Mouse (Mus musculus) urinary bladder, postnatal 4 days (tissue): Measurements from ENCODE around the gene Eng.

Experiments used
- DNase-seq, 2 experiments: peaks; one replicate each; pipeline ENCODE4 v3.0.0; 2021 to 2022; ENCODE audit warnings: low spot score in 2 of 2

The Eng gene

DNA sequence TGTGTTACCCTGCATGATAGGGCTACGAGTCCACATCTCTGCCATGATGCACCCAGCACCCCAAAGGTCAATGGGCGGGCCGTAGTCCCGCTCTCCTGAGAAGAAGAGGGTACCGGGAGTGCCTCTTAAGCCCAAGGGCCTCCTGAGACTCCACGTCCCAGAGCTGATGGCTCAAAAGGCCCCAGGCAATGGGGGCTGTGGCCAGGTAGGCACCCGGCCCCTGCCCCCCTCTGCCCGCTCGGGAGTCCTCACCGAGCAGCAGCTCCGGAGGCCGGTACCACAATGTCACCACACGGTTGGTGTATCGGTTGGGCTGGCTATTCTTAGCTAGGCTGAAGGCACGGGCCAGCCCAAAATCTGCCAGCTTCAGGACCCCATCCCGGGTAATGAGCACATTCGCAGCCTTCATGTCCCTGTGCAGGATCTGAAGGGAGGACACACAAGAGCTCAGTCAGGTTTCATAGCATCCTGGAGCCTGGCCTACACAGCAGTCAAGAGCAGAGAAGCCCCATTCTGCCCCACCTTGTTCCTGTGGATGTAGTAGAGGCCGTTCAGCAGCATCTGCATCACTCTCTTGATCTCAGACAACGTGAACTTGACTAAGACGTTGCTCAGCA lies 63.2 kb downstream of the Eng start:
- no peak for DNase-seq

DNA sequence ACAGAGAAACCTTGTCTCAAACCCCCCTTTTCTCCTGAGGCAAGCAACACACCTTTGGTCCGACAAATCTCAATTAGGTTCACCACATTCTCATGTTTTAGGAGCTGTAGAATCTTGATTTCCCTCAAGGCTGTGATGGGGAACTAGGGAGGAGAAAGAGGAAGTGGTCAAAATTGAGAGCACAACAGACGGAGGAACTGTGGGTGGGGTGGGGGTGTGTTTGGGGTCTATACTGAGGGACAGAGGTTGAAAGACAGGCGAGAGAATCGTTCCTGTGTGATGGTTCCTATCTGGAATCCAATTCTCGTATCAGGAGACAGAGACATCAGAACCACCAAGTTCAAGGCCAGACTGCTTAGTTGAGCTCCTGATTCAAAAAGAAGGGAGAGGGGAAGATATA lies 64.0 kb downstream of the Eng start:
- DNase-seq, result no peak

DNA sequence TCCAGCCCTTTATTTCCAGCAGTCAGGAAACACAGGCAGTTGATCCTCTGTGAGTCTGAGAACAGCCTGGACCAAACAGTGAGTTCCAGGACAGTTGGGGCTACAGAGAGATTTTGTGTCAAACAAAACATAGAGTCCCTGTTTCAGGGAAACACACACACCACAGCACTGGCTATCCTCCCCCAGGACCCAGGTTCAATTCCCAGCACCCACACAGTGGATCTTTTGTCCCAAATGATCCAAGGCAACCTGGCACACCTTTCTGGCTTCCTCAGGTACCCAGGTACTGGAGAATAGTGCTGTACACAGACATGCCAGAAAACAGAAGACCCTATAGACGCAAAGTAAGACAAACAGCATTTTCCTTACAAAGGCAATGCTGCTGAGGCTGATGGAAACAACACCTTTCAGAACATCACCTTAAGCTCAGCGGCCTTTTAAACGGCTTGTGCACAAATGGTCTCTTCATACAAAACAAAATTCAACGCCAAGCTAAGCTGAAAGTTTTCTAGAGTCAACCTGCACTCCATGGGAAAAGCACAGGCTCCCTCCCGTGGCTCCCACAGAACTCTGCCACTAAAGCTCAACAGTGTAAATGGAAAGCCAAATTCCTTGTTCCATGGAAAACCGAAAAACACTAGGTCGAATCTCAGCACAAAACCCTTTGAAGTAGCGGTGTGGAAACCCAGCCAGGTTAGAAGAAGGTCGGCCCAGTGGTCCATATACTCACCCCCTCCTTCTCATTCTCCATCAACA lies 65.1 kb downstream of the Eng start:
- no peak for DNase-seq

DNA sequence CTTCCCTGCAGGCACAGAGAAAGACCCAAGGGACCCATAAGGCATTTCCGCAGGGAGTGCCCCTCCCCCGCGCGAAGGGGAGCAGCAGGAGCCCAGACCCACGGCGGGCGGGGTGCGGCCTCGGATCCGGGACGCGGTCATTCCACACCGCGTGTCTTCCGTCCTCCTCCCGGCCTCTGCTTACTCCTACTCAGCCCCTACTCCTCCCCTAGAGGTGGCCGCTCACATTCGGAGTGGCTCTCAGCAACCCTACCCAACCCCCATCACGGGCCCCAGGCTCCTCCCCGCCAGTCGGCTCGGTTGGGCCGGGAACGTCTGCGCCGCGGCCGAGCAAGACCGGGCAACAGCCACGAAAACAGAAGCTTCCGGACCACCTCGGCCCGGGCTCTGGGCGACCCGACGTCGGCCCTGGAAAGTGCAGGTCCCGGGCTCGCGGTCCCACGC lies 65.7 kb downstream of the Eng start:
- peak; percentile 74 to 77 for DNase-seq

DNA sequence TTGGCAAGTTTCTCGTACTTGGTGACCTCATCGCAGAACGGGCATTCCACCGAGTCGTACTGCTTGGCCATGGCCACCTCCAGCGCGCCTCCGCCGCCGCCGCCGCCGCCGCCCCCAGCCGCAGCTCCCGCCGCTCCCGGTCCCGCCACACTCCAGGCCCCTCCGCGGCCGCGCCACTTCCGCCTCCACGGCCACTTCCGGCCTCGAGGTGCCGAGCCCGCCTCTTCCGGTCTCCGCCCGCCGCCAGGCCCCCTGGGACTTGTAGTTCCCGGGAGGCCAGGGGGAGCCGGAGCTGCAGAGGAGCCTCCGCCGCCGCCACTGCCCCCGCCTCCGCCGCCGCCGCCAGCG lies 66.2 kb downstream of the Eng start:
- peak; percentile 95 for DNase-seq

DNA sequence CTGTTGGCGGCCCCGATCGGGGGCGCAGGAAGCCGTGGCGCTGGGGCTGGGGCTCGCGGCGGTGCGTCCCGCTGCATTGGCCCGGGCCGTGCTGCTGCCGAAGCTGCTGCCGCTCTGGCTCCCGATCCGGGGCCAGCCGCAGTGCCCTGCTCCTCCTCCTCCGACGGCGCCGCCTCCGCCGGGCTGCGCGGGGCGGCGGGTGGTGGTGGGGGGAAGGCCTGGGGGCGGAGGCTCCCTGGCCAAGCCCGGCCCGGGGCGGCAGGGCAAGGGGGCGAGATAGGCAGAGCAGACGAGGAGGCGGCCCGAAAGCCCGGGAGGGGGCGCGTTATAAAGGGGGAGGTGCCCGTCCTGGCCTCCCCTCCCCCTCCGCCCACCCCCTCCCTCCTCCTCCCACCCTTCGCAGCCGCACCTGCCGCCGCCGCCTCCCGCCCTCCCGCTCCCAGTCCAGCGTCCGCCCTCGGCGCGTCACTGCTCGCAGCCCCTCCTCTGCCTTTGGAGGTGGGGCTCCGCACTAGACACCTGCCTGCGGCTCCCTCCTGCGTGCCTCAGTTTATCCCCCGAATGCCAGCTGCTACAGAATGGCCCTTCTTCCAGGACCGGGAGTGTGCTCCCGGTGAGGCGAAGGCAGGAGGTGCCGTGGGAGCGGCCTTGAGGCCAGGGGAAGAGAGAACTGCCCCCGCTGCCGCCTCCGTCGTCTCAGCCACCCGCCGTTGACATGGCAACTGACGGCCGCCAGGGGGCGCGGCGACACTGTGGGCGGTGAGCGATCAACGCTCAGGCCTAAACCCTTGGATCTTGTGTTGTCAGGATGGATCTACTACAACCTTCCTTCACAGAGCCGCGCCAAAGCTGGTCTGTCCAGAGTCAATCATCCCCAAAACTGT lies 66.8 kb downstream of the Eng start, which contains the start of gene Cdk9:
Gene Cdk9 (minus strand): TSS at position 143 of the 884 bp plus-strand sequence.
- peak; percentile 92 to 93 for DNase-seq

DNA sequence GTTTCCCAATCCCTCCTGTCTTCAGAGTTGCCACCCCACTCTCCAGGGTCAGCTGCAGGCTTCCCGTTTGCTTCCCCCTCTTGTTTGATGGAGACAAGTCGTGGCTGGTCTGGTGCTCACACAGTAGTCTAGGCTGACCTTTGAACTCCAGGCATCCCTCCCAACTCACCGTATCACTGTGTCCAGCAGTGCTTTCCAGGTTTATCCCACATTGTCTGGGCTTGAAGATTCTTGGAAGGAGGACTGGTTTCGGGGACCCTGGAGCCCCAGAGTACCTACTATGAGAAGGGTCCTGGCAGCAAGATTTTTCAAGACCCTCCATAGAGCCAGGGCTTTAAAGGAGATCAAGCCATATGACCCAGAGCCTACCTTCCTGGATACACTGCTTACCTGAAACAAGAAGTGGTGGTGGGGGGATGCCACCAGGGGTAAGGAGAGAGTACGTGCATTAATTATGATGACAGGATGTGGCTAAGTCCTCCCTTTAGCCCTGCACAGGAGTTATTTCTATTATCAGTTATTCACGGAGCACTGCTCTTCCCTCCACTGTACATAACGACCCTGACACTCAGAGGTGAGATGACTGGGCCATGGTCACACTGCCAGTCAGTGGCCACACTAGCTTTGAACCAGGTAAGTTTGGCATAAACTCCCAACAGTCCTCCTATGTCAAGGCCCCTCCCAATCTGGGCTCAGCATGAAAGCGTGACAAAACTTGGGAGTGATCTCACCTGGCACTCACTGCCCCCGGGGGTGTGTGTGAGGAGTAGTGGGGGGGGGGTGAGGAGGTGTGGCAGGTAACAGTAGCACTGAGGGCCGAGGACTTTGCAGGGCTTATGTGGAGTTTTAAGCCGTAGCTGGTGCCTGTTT lies 68.0 kb downstream of the Eng start:
- DNase-seq, result no peak

DNA sequence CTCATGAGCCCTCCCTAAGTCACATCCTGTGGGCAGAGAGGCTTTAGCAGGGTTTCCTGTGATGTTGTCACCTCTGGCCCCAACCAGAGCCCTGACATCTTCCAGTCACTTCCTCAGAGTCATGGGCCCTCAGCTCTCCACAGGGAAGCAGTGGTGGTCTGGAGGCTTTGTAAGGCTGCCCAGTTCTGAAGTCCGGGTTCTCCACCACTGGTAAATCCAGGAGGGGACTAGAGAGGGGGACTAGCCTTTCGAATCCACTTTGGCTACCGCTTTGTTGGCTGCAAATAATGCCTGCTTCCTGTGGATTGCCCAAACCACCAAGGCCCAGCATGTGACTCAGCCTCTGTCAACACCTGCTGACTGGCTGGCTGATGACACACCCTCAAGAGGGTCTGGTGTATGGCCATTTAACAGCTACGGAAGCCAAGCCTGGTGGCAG lies 68.6 kb downstream of the Eng start:
- DNase-seq, result no peak

DNA sequence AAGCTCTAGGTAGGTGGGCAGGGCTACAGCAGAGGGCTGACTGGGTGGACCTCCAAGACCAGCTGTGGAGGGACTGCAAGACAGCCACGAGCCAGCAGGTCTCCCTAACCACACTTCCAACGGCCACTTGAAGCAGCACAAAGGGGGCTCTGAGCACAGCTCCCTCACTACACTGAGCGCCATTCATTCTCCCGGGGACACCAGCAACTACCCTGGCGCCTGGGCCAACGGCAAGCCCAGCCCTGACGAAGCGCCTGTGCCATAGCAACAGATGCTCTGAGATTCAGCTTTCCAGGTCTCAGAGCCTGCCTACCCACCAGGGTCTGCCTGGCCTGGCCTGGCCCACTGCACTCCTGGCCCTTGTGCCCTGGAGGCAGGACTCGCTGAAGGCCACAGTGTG lies 72.4 kb downstream of the Eng start:
- DNase-seq, result no peak

DNA sequence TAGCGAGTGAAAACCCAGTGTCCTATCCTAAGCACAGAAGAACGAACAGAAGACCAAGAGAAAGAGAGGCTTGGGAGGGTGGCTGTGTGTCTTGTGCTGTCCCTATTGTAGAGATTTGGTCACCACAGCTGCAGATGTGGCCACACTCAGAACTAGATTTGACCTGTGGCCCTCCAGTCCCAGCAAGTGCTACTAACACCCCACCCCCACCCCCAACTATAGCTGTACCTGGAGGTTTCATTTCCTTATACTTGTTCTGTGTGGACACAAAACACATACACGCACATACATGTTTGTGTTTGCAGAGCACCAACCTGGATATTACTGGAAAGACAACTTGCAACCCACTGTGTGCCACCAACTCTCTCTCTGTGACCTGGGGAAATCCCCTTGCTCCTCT lies 73.7 kb downstream of the Eng start:
- DNase-seq, result no peak

DNA sequence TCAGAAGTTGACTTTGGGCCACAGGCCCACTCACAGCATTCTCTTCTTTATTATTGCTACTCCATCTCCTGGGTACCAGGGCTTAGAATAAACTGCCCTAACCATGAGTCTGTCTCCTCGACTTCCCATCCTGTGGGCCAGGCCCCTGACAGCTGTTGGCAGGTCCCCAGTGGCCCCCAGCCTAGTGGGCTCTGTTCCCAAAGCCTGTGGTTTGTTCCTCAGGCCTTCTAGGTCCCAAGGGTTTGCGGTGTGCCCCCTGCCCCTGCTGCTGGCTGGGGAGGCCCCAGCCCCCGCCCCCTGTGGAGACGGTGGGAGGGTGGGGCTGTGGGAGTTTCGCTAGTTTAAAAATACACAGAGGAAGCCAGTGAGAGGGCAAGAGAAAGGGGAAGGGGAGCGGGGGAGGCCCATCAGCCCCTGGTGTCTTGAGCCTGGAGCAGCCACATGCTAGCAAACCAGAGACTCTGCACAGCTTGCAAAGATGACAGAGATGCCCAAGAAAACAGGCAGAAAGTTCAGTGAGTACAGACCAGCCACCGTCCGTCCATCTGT lies 74.4 kb downstream of the Eng start, which contains the start of gene Sh2d3c:
Gene Sh2d3c (plus strand): TSS at position 375 of the 549 bp plus-strand sequence.
- no peak for DNase-seq

DNA sequence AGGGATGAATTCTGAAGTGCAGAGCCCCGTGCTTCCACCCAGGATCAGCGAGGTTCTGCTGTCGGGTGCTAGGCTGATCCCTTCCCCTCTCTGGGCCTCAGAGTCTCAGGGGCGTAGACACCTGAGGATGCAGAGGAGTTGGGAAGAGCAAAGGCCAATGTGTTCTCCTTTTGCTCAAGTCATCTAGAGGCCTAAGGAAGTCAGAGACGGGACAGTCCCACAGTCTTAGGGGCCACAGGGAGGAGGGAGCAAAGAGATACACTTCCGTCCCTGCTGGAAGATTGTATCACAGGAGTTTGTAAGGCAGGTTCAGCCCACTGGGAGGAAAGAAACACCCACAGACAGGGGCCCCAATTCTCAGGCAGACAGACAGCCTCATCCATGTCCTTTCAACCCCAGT lies 75.7 kb downstream of the Eng start:
- DNase-seq, result no peak

DNA sequence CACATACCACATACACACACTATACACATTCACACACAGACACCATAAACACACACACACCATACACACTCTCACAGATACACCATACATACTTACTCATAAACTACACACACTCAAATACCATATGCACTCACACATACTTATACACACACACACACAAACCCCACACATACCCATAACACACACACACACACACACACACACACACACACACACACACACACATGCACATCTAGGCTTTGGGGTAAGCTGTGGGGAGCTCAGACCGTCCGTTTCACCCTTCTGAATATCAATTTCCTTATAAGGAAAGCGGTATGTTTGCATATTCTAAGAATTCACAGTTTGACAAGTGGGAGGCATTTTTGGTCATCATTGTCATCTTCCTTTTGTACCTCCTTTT lies 76.2 kb downstream of the Eng start:
- no peak for DNase-seq

DNA sequence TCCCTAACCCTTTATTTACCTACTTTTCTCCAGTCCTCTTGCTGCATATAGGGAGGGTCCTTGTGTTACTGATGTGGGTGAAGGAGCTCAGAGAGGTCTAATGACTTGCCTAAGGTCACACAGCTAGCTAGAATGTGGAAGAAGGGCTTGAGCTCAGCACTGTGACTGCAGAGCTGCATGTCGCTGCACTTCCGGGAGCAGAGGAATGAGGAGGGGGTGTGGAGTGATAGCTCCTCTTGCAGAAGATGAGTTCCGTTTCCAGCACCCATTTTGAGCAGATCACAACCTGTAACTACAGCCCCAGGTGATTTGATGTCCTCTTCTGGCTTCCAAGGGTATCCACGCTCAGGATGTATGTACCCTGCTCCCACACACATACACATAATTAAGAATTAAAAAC lies 77.8 kb downstream of the Eng start:
- no peak for DNase-seq

DNA sequence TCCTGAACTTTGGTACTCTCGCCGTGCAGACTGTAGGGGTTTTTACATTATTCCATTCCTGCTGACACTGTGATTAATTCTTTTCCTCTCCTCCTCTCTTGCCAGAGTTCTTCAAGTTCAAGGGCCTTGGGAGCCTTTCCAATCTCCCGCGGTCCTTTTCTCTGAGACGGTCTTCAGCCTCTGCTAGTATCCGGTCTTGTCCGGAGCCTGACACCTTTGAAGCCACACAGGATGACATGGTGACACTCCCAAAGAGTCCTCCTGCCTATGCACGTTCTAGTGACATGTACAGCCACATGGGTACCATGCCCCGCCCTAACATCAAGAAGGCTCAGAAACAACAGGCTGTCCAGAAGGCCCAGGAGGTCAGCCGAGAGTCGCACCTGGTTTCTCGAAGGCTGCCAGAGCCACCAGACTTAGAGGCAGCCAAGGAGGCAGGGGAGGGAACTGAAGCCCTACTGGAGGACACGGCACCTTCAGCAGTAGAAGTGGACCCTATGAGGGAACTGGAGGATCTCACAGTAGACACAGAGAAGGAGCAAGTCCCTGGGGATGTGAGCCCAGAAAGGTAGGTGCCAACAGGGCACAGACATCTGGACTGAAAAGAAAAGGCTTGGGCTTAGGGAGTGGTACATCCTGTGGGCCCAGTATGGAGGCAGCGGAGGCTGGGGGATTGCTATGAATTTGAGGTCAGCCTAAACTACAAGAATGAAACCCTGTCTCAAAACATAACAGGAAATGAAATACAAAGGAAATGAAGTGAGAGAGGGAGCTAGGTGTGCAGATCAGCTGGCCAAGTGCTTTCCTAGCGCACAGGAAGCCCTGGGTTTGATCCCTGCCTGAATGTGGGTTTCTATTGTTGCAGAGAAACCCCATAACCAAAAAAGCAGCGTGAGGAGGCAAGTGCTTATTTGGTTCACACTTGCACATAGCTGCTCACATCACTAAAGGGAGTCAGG lies 78.7 kb downstream of the Eng start:
- no peak for DNase-seq

DNA sequence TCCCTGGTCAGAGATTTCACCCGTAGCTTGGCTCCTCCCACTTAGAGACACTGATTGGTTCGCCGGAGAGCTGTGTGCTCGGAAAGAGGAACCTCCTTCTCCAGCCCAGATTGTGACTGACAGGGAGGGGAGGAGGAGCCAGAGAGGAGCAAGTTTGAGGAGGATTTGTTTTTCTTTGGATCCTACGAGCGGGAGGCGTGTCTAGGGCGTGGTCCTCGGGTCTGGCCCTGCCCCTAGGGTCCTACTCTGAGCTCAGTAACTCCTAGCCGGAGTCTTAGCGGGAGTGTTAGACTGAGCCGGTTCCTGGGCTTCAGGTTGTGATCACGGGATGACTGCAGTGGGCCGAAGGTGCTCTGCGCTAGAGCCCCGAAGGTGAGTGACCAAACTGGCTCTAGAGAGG lies 81.0 kb downstream of the Eng start:
- peak; percentile 88 to 91 for DNase-seq

DNA sequence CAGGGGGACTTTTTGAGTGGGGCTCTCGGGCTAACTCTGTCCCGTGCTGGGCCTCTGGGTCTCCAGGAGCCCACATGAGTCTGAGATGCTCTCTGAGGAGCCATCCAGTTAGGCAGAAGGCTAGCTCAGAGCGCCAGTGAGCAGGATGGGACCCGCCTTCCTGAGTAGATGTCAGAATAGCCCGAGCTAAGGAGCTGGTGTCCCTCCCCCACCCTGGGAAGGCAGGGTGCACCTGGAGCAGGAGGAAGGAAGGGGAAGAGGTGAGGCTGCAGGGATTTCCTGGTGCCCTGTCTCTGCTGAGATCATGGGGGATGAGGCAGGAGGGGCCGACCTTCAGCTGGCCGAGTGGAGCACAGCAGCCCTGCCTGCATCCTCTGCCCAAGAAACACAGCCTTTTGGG lies 82.1 kb downstream of the Eng start:
- DNase-seq, result no peak

DNA sequence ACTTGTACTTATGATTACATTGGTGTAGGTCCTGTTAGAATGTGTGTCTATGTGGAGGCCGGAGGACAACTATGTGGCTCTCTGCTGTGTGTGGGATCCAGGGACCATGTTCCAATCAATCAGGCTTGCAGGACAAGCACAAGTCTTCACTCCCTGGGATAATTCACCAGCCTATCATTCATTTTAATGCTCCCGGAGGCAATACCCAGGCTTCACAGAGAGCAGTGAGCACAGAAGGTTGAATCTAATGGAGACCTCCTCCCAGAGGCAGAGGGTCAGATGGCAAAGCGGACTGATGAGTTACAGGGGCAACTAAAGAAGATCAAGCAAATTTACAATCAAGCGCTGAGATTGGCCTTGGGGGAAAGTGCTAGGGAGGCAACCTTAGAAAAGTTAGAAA lies 83.2 kb downstream of the Eng start:
- no peak for DNase-seq

DNA sequence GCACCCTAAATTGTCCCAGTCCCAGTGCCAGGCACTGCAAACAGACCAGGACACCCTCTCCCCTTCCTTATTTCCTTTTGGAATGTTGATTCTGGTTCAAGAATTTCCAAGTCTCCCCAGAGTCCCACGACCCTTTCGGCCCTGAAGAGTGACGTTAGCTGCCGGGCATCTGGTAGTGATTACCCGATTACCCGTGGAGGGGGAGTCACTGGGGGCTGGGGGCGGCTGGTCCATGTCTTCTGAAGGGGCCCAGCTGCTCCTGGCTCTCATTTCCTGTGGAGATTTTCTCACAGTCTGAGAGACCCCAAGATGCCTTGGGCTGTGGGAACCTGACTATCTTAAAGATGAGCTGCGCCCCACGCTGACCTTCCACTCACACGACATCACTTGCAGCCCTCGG lies 84.5 kb downstream of the Eng start:
- DNase-seq, result no peak

DNA sequence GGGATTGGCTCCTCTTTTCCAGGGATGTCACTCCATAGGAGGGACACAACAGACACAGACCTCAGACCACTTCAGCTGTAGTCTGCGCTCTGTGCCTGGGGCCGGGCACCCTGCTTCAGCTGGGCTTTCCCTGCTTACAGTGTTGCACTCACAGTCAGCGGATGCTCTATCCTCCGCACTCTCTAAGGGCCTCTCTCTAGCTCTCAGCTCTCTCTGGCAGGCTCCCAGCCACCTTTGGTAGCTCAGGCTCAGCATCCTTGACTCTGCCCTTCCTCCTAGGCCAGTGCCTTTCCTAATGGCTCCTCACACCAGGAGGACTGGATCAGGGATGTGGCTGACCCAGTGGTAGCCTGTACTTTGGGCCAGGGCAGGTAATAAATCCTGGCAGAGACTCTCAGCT lies 85.5 kb downstream of the Eng start:
- no peak for DNase-seq
